Mouse (Mus musculus) midbrain, embryonic 15.5 days (tissue): ENCODE measurements around the gene Utrn. TPM values are rescaled to one million over a fixed set of nuclear protein-coding genes. Genes with fewer than 3 reads are reported as not detected.

Experiments
- ATAC-seq: fragments of 200-750 bp; cut with Nextera tagmentation; replicated peaks from 2 replicates; pipeline ENCODE4 v1.8.0; 2017; ENCODE audit warnings: moderate TSS enrichment
- H3K27ac ChIP-seq: fragments of 300-500 bp; sonication (generic); 2 replicates; pipeline ENCODE4 v1.5.1; 2015; ENCODE audit warnings: mild to moderate bottlenecking, inconsistent platforms
- H3K27me3 ChIP-seq: fragments of 300-500 bp; sonication (generic); replicated peaks from 2 replicates; pipeline ENCODE4 v1.6.1; 2015; ENCODE audit warnings: inconsistent platforms
- H3K36me3 ChIP-seq: fragments of 300-500 bp; sonication (generic); replicated peaks from 2 replicates; pipeline ENCODE4 v1.6.1; 2015; ENCODE audit warnings: inconsistent platforms
- H3K4me1 ChIP-seq: fragments of 300-500 bp; sonication (generic); 2 replicates; pipeline ENCODE4 v1.6.1; 2015; ENCODE audit warnings: inconsistent platforms
- H3K4me2 ChIP-seq: fragments of 300-500 bp; sonication (generic); 2 replicates; pipeline ENCODE4 v1.6.1; 2015; ENCODE audit warnings: inconsistent platforms, mild to moderate bottlenecking, moderate library complexity
- H3K4me3 ChIP-seq: fragments of 300-500 bp; sonication (generic); 2 replicates; pipeline ENCODE4 v1.5.1; 2015; ENCODE audit warnings: mild to moderate bottlenecking, inconsistent platforms
- H3K9ac ChIP-seq: fragments of 300-500 bp; sonication (generic); 2 replicates; pipeline ENCODE4 v1.6.1; 2015; ENCODE audit warnings: mild to moderate bottlenecking, inconsistent platforms
- H3K9me3 ChIP-seq: fragments of 300-500 bp; sonication (generic); 2 replicates; pipeline ENCODE4 v1.6.1; 2016; ENCODE audit warnings: inconsistent platforms
- WGBS: fragments of 180-500 bp; shearing (Covaris S2); methylation state at CpG from one replicate; pipeline ENCODE4 v1.1.7; 2015; ENCODE audit warnings: mixed read lengths; 5-methylcytosine and 5-hydroxymethylcytosine counted together
- polyA plus RNA-seq: library from polyadenylated mRNA; unstranded; fragments of >200 nt; fragmentation: Nextera tagmentation; extraction: Ambion mirVana; gene quantifications from 2 replicates; pipeline ENCODE4 v1.2.1, GENCODE M21; 2015

The Utrn gene
- polyA plus RNA-seq, 1 experiment from 2014 or later, result 19.7 TPM

DNA sequence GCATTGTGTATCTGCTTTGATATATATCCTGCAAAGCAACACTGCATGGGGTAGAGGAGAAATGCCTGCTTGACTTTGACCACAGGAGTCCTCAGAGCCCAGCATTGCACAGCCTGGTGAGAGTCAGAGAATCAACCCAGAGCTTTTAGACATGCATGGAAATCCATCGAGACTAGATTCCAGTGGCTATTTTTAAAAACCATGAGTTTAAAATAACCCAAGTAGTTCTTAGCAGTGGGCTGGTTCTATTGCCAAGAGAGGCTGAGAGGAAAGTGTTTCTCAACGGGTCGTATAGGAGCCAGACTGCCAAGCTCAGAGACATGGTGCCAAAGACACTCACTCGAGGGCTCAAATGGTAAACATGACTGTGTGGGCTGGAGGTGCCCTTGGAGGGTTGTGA, 514.6 kb downstream of the Utrn start:
- Histone ChIP-seq H3K27me3 (no peaks in the 10 kb centered on the region), H3K36me3 (no peaks in the 10 kb centered on the region), H3K9ac (no peak overlapping the region), H3K4me3 (no peak overlapping the region), H3K27ac (no peak overlapping the region), H3K4me2 (no peak overlapping the region), H3K9me3 (no peaks in the 10 kb centered on the region), H3K4me1 (no peaks in the 10 kb centered on the region)
- 89% methylated on average over 4 of the region's 4 CpGs for WGBS
- no peak for ATAC-seq

DNA sequence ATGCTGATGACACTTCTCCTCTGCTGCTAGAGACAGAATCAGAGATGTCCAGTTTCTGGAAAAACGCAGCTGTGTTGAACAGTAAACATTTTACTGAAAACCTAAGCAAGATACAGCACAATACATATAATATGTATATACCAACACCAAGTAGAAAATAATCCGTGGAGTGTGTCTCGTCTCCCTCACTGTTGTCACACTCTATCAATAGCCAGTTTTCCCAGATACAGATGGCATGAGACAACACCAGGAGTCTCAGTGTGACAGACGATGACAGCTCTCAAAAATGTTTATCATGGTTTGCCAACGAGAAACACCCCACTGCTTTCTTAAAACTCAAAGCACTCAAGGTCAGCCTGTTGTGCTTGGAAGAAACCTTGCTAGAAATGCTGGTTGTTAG, 515.1 kb downstream of the Utrn start:
- Histone ChIP-seq H3K4me1 (no peaks in the 10 kb centered on the region), H3K27me3 (no peaks in the 10 kb centered on the region), H3K9me3 (no peaks in the 10 kb centered on the region), H3K4me3 (no peak overlapping the region), H3K9ac (no peak overlapping the region), H3K4me2 (no peak overlapping the region), H3K27ac (no peak overlapping the region), H3K36me3 (no peaks in the 10 kb centered on the region)
- no peak for ATAC-seq
- 72% methylated on average over 5 of the region's 5 CpGs for WGBS

DNA sequence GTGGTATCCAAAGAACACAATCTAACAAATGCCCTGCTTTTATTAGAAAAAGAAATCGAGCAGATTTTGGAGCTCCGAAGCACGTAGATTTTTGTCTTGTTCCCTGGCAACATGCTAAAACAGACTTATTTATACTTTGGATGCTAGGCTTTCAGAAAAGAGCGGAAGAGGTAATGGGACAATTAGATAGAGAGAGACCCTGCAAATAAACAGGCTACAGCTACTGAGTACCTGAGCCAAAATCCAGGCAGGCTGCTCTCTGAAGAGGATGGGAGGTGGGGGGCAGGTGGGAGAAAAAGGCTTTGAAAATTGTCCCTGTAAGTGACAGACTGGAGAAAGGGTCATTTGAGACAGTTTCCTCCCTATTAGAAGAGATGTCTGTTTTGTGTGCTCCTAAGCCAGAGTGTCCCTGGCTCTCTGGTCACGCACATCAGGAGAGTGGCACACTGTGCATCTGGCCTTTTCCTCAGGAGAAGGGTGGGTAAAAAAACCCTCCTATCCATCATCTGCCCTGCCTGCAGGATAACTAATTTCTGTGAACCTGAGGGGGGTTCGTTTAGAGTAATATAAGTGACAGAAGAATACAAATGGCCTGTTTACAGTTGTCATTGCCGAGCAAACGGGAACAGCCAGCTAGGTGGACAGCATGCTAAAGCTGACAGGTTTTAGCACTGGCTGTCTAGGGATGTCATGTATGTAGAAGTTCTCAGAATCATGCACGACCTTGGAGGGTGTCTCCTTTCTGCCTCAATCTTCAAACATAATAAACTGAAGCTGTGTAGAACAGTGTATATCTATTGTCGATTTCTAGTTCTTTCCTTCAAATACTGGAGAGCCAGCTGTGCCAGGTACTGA, 529.2 kb downstream of the Utrn start:
- peaks cover 9% of the 10 kb centered on the region; the same call in 1 of the 2 replicates for H3K4me1 ChIP-seq
- WGBS, result 69% methylated on average over 10 of the region's 10 CpGs
- H3K4me3 ChIP-seq, result no peak overlapping the region
- H3K9me3 ChIP-seq, result no peaks in the 10 kb centered on the region
- peak; percentile 54; the same call in 1 of the 2 replicates for ATAC-seq
- H3K9ac ChIP-seq, result no peak overlapping the region
- no peak overlapping the region for H3K4me2 ChIP-seq
- no peaks in the 10 kb centered on the region for H3K27me3 ChIP-seq
- no peaks in the 10 kb centered on the region for H3K36me3 ChIP-seq
- H3K27ac ChIP-seq, result no peak overlapping the region

DNA sequence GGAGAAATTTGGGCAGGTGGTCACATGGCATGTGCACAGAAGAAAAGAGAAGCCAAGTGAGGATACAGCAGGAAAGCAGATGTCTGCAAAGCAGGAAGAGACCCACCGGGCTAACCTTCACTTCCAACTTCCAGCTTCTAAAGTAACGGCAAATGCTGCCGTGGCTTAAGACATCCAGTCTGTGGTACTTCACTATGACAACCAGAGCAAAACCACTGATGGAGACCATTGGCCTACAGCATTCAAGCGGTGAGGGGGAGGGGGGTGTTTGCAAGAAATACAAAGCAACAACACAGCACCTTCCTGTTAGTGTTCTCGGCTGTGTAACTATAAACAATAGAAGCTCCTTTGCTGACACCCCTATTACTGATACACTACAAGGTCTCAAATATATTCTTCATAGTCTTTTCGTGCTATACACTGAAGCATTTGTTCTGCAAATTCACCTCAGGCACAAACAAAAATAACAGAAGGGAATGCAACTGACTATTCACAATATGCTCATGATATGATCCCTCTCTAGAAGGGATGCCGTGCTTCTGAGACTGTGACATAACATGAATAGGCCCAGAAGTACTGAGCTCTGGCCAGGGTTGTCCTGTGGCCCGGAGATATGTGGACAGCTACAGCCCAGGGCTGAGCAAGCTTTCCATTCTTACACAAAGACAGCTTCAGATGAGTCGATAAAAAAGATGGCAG, 530.0 kb downstream of the Utrn start:
- Histone ChIP-seq H3K27me3 (no peaks in the 10 kb centered on the region), H3K9ac (no peak overlapping the region), H3K27ac (no peak overlapping the region), H3K4me1 (peaks cover 9% of the 10 kb centered on the region; the same call in 1 of the 2 replicates), H3K9me3 (no peaks in the 10 kb centered on the region), H3K4me2 (no peak overlapping the region), H3K4me3 (no peak overlapping the region), H3K36me3 (no peaks in the 10 kb centered on the region)
- peak; percentile 54; the same call in 1 of the 2 replicates for ATAC-seq
- WGBS, result 69% methylated on average over 9 of the region's 9 CpGs

Other genes starting within 250 kb of the Utrn start
- 1.4 and 1.7 TPM in 2 replicates for gene Stx11, start 94.9 kb upstream of the Utrn start, polyA plus RNA-seq
- 21.6 and 21.9 TPM in 2 replicates for gene Sf3b5, start 136.0 kb upstream of the Utrn start, polyA plus RNA-seq
- 34.7 and 36.2 TPM in 2 replicates for gene Plagl1, start 191.1 kb upstream of the Utrn start, polyA plus RNA-seq